Mouse (Mus musculus): ENCODE results near the gene Cenpn. TPM values are rescaled to one million over a fixed set of nuclear protein-coding genes. Genes with fewer than 3 reads are reported as not detected.

The Cenpn gene
- polyA plus RNA-seq (2012; rRNA removed) = 41.1 and 48.8 TPM in 2 replicates

GRCm38 (mm10) chr8:116921337-116922059 lies at the start of gene Cenpn, which contains the start of gene Cmc2:
Gene Cenpn (plus strand): TSS chr8:116921730.
Gene Cmc2 (minus strand): TSS chr8:116921455.

GRCm38 (mm10) chr8:116943161-116943554 lies 21.6 kb downstream of the Cenpn start, which contains the start of gene Atmin:
Gene Atmin (plus strand): TSS chr8:116943393.

DNA sequence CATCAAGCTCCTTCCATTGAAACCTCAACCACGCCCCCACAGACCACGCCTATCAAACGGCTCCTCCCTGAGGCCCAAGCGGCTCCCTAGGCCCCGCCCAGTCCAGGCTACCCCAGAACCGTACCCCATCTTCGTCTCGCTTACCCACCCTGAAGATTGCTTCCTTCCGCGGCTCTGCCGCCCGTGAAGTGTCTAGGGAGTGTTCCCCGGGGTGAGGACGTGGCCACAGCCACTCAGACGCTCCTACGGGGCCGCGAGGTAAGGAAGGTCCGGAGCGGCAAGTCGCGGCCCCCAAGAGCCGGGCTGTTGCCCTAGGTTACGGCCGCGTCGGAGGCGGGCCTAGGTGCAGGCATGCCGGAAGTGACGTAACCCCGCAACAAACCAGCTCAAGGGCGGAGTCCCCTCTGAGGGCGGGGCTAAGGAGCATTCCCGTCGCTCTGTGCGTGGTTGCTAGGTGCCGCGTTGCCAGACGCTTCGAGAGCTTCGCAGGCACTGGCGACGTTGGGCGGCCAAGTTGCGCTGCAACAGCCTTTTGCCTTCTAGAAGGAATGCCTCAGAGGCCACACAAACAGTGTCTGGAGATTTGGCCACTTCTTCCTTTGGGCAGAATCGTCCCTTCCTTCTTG lies 57.2 kb downstream of the Cenpn start, which contains the start of gene 1700030J22Rik:
Gene 1700030J22Rik (minus strand): TSS at position 329 of the 626 bp plus-strand sequence.

Other genes with a start within 250 kb of the Cenpn start
- 2.6 and 3.1 TPM in 2 replicates for gene Cdyl2, start 188.7 kb upstream of the Cenpn start, polyA plus RNA-seq (2012; rRNA removed)
- 37.7 and 58.2 TPM in 2 replicates for gene Cmc2, start 275 bp upstream of the Cenpn start, polyA plus RNA-seq (2012; rRNA removed)
- gene Atmin, start 21.7 kb downstream of the Cenpn start, polyA plus RNA-seq (2012; rRNA removed) = 11.5 and 14.6 TPM in 2 replicates
- gene 1700030J22Rik, start 57.2 kb downstream of the Cenpn start, polyA plus RNA-seq (2012; rRNA removed) = 2.5 and 4.6 TPM in 2 replicates
- 101 and 140 TPM in 2 replicates for gene Gcsh, start 71.8 kb downstream of the Cenpn start, polyA plus RNA-seq (2012; rRNA removed)
- gene Pkd1l2, start 160.7 kb downstream of the Cenpn start, polyA plus RNA-seq (2012; rRNA removed) = 0.06 TPM in 1 of 2 replicates, not detected in the other
- gene Bco1, start 174.1 kb downstream of the Cenpn start, polyA plus RNA-seq (2012; rRNA removed) = 0.60 and 0.64 TPM in 2 replicates
- gene Gan, start 236.4 kb downstream of the Cenpn start, polyA plus RNA-seq (2012; rRNA removed) = 7.7 and 8.5 TPM in 2 replicates

Measured in central nervous system, embryonic 11.5 days (tissue).